Mouse (Mus musculus) liver, embryonic 13.5 days (tissue): Measurements from ENCODE around the gene Slc4a2. TPM values are rescaled to one million over a fixed set of nuclear protein-coding genes. Genes with fewer than 3 reads are reported as not detected.
A peak's percentile ranks its signal among the peaks of the same experiment; 100 is the strongest.

Experiments used
- ATAC-seq: fragments of 200-750 bp; cut with Nextera tagmentation; 2 replicates; pipeline ENCODE4 v1.8.0; 2017; ENCODE audit warnings: low read depth, mild to moderate bottlenecking, moderate number of reproducible peaks, moderate library complexity
- DNase-seq: peaks from one replicate; pipeline ENCODE4 v3.0.0; 2022
- H3K27ac ChIP-seq: fragments of 300-500 bp; sonication (generic); 2 replicates; pipeline ENCODE4 v1.5.1; 2015; ENCODE audit warnings: moderate library complexity, mild to moderate bottlenecking, inconsistent platforms
- H3K27me3 ChIP-seq: fragments of 300-500 bp; sonication (generic); 2 replicates; pipeline ENCODE4 v1.6.1; 2015; ENCODE audit warnings: mild to moderate bottlenecking, inconsistent platforms
- H3K36me3 ChIP-seq: fragments of 300-500 bp; sonication (generic); 2 replicates; pipeline ENCODE4 v1.6.1; 2015; ENCODE audit warnings: mild to moderate bottlenecking, inconsistent platforms
- H3K4me1 ChIP-seq: fragments of 300-500 bp; sonication (generic); replicated peaks from 2 replicates; pipeline ENCODE4 v1.6.1; 2015; ENCODE audit warnings: inconsistent platforms
- H3K4me2 ChIP-seq: fragments of 300-500 bp; sonication (generic); 2 replicates; pipeline ENCODE4 v1.6.1; 2015; ENCODE audit warnings: inconsistent platforms, mild to moderate bottlenecking, moderate library complexity
- H3K4me3 ChIP-seq: fragments of 300-500 bp; sonication (generic); replicated peaks from 2 replicates; pipeline ENCODE4 v1.5.1; 2015; ENCODE audit warnings: mild to moderate bottlenecking, inconsistent platforms
- H3K9ac ChIP-seq: fragments of 300-500 bp; sonication (generic); 2 replicates; pipeline ENCODE4 v1.6.1; 2015; ENCODE audit warnings: mild to moderate bottlenecking, inconsistent platforms
- H3K9me3 ChIP-seq: fragments of 300-500 bp; sonication (generic); replicated peaks from 2 replicates; pipeline ENCODE4 v1.6.1; 2016; ENCODE audit warnings: inconsistent platforms
- WGBS: fragments of 180-500 bp; shearing (Covaris S2); methylation state at CpG from one replicate; pipeline ENCODE4 v1.1.7; 2015; ENCODE audit not compliant: insufficient replicate concordance; 5-methylcytosine and 5-hydroxymethylcytosine counted together
- polyA plus RNA-seq: library from polyadenylated mRNA; unstranded; fragments of >200 nt; fragmentation: Nextera tagmentation; extraction: Ambion mirVana; gene quantifications from 2 replicates; pipeline ENCODE4 v1.2.1, GENCODE M21; 2015

The Slc4a2 gene
- polyA plus RNA-seq, 1 experiment from 2014 or later, result 9.0 TPM

DNA sequence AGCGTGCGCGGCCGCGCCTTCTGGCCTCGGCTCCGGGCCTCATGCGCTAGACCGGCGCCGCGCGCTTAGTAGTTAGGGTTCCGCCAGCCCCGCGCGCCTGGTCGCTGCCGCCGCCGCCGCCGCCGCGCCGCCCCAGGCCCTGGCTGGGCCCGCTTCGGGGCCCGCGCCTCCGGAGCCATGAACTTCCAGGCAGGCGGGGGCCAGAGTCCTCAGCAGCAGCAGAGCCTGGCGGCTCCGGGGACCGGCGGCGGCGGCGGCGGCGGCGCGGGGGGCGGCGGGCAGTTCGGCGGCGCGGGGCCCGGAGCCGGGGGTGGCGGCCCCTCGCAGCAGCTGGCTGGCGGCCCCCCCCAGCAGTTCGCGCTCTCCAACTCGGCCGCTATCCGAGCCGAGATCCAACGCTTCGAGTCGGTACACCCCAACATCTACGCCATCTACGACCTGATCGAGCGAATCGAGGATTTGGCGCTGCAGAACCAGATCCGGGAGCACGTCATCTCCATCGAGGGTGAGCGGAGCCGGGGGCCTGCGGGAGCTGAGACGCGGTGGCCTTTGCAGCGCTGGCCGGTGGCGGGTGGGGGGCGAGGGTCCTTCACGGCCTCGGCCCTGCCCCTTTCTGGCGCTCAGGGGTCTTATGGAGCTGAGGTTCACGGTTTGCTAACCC is 28.5 kb downstream of the Slc4a2 start, which contains the start of gene Agap3:
Gene Agap3, plus strand, starts transcription at position 148 of the 661 bp plus-strand sequence.
- Histone ChIP-seq H3K9me3 (no peaks in the 10 kb centered on the region), H3K27me3 (no peaks in the 10 kb centered on the region), H3K36me3 (peaks cover 11% of the 10 kb centered on the region; the same call in 1 of the 2 replicates), H3K27ac (peak within 1 kb of the TSS; percentile 95), H3K4me1 (peaks cover 71% of the 10 kb centered on the region), H3K9ac (peak within 1 kb of the TSS; percentile 93), H3K4me3 (peak within 1 kb of the TSS; percentile 85), H3K4me2 (peak within 1 kb of the TSS; percentile 100)
- no peak; the same call in 1 of the 2 replicates for ATAC-seq
- DNase-seq, result peak; percentile 32
- WGBS, result under 1% methylated on average over 76 of the region's 85 CpGs

DNA sequence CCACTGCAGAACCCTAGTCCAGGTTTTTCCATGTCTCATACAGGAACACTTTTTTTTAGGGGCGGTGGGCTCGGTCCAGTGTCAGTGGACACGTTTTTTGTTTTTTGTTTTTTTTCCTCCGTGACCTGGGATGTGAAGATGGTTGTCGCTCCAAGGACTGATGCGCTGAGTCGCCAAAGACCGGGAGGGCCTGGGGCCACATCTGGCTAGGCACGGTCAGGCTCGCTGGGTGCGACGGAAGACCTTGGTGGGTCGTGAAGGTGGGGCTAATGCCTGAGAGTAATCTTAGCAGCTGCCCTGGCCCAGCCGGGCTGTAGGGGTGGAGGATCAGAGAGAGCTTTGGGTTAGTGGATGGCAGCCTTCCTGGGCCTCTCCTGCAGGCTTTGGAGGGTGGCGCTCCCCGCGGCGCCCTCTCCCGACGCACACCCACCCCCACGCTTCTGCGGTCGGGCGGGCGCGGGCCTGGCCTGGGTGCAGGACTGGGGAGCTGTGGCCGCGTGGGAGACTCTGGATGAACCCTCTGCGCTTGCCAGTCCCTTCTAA is 29.1 kb downstream of the Slc4a2 start:
- peak; percentile 34 for DNase-seq
- Histone ChIP-seq H3K9me3 (no peaks in the 10 kb centered on the region), H3K4me3 (peak overlapping the region; percentile 85), H3K4me1 (peaks cover 65% of the 10 kb centered on the region), H3K4me2 (peak overlapping the region; percentile 100), H3K27me3 (no peaks in the 10 kb centered on the region), H3K36me3 (peaks cover 17% of the 10 kb centered on the region), H3K9ac (peak overlapping the region; percentile 93), H3K27ac (peak overlapping the region; percentile 95)
- under 1% methylated on average over 29 of the region's 29 CpGs for WGBS
- peak; percentile 13 for ATAC-seq

GRCm38 (mm10) chr5:24453283-24453984 is 29.8 kb downstream of the Slc4a2 start:
- Histone ChIP-seq H3K4me2 (peak overlapping the region; percentile 100), H3K4me3 (peak overlapping the region; percentile 85), H3K4me1 (peaks cover 58% of the 10 kb centered on the region), H3K9me3 (no peaks in the 10 kb centered on the region), H3K36me3 (peaks cover 24% of the 10 kb centered on the region), H3K27me3 (no peaks in the 10 kb centered on the region), H3K27ac (peak overlapping the region; percentile 95), H3K9ac (peak overlapping the region; percentile 93)
- no peak for DNase-seq
- ATAC-seq, result no peak
- WGBS, result 33% methylated on average over 5 of the region's 5 CpGs

GRCm38 (mm10) chr5:24453985-24454303 is 30.3 kb downstream of the Slc4a2 start:
- Histone ChIP-seq H3K27me3 (no peaks in the 10 kb centered on the region), H3K4me2 (peak overlapping the region; percentile 100), H3K4me3 (peak overlapping the region; percentile 85), H3K9me3 (no peaks in the 10 kb centered on the region), H3K36me3 (peaks cover 29% of the 10 kb centered on the region), H3K27ac (peak overlapping the region; percentile 95; the same call in 1 of the 2 replicates), H3K4me1 (peaks cover 61% of the 10 kb centered on the region), H3K9ac (peak overlapping the region; percentile 93)
- WGBS, result 27% methylated on average over 2 of the region's 2 CpGs
- ATAC-seq, result no peak
- DNase-seq, result no peak

DNA sequence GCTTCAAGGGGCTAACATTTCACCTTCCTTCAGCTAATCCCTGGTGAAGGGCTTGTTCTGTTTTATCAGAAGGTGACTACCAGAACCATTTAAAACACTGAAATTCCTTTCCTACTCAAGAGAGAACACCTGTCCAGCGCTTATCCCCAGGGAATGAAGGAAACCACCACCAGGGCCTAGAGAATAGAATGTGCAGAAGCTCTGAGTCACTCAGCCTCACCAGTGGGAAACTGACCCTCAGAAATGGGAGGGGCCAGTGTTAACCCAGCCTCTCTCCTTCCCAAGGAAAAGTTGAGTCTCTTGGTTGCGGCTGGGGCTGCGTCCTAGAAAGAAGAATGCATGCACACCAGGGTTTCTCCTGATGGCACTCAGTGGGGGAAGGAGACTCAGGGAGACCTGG is 31.4 kb downstream of the Slc4a2 start:
- peaks cover 30% of the 10 kb centered on the region for H3K36me3 ChIP-seq
- H3K4me2 ChIP-seq, result 0 out of 2 replicates have a peak overlapping the region, but pooled peaks have one; percentile 19
- H3K27me3 ChIP-seq, result no peaks in the 10 kb centered on the region
- H3K4me3 ChIP-seq, result no peak overlapping the region
- 63% methylated on average over 3 of the region's 3 CpGs for WGBS
- no peaks in the 10 kb centered on the region for H3K9me3 ChIP-seq
- ATAC-seq (no peak), DNase-seq (no peak)
- peaks cover 65% of the 10 kb centered on the region for H3K4me1 ChIP-seq
- no peak overlapping the region; the same call in 1 of the 2 replicates for H3K27ac ChIP-seq
- H3K9ac ChIP-seq, result peak overlapping the region; percentile 43

DNA sequence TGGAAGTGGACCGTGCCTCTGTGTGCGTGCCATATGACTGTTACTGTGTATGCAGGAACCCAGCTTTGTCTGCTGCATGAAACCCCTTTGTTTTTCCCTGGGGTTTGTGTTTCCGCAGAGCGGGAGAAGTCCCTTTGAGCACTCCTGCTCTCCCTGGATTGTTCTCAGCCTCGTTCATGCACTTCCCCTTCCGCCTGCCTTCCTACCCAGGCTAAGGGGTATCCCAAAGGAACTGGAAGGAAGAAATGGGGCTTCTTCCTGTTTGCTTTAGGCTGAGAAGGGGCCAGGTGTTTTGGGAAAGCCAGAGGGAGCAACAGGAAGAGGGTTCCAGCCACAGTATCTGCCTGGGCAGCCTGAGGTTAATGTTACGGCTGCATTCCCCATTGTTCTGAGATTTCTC is 32.0 kb downstream of the Slc4a2 start:
- no peak overlapping the region for H3K4me3 ChIP-seq
- H3K27me3 ChIP-seq, result no peaks in the 10 kb centered on the region
- 0 out of 2 replicates have a peak overlapping the region, but pooled peaks have one; percentile 19 for H3K4me2 ChIP-seq
- 0 out of 2 replicates have a peak overlapping the region, but pooled peaks have one; percentile 17 for H3K27ac ChIP-seq
- DNase-seq (no peak), ATAC-seq (no peak)
- H3K9ac ChIP-seq, result no peak overlapping the region
- H3K9me3 ChIP-seq, result no peaks in the 10 kb centered on the region
- WGBS, result 75% methylated on average over 7 of the region's 7 CpGs
- peaks cover 35% of the 10 kb centered on the region for H3K36me3 ChIP-seq
- H3K4me1 ChIP-seq, result peaks cover 63% of the 10 kb centered on the region

GRCm38 (mm10) chr5:24466762-24467161 is 43.1 kb downstream of the Slc4a2 start:
- DNase-seq, result no peak
- H3K9me3 ChIP-seq, result no peaks in the 10 kb centered on the region
- H3K27me3 ChIP-seq, result no peaks in the 10 kb centered on the region; the same call in 1 of the 2 replicates
- H3K36me3 ChIP-seq, result peaks cover under 1% of the 10 kb centered on the region; the same call in 1 of the 2 replicates
- no peak overlapping the region for H3K27ac ChIP-seq
- 73% methylated on average over 12 of the region's 12 CpGs for WGBS
- H3K4me1 ChIP-seq, result peaks cover 21% of the 10 kb centered on the region
- no peak overlapping the region for H3K4me2 ChIP-seq
- ATAC-seq, result no peak
- no peak overlapping the region for H3K4me3 ChIP-seq
- H3K9ac ChIP-seq, result no peak overlapping the region

DNA sequence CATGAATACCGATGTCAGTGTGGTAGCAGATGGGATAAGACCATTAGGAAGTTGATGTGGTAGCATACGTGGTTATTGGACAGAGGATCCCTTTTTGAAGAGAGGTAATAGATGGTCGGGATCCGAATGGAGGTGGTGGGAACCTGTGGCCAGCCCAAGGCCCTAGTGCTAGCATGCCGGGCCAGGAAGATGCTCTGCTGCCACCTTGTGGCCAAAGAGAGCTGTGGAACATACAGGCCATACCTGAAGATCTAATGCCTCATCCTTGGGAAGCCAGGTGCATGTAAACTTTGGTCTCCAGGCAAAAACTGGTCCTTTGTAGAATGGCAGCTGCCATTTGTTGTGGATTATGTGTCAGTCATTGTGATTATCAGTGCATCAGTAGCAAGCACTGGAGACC is 47.0 kb downstream of the Slc4a2 start:
- H3K27ac ChIP-seq, result no peak overlapping the region
- DNase-seq, result peak; percentile 62
- H3K4me2 ChIP-seq, result no peak overlapping the region
- no peak overlapping the region for H3K4me3 ChIP-seq
- no peak overlapping the region for H3K9ac ChIP-seq
- H3K4me1 ChIP-seq, result peaks cover 54% of the 10 kb centered on the region
- ATAC-seq, result peak; percentile 60
- H3K9me3 ChIP-seq, result no peaks in the 10 kb centered on the region
- WGBS, result 12% methylated on average over 5 of the region's 5 CpGs
- H3K36me3 ChIP-seq, result no peaks in the 10 kb centered on the region
- peaks cover 38% of the 10 kb centered on the region for H3K27me3 ChIP-seq

GRCm38 (mm10) chr5:24472884-24473619 is 49.4 kb downstream of the Slc4a2 start:
- DNase-seq (no peak), ATAC-seq (peak; percentile 22; the same call in 1 of the 2 replicates)

DNA sequence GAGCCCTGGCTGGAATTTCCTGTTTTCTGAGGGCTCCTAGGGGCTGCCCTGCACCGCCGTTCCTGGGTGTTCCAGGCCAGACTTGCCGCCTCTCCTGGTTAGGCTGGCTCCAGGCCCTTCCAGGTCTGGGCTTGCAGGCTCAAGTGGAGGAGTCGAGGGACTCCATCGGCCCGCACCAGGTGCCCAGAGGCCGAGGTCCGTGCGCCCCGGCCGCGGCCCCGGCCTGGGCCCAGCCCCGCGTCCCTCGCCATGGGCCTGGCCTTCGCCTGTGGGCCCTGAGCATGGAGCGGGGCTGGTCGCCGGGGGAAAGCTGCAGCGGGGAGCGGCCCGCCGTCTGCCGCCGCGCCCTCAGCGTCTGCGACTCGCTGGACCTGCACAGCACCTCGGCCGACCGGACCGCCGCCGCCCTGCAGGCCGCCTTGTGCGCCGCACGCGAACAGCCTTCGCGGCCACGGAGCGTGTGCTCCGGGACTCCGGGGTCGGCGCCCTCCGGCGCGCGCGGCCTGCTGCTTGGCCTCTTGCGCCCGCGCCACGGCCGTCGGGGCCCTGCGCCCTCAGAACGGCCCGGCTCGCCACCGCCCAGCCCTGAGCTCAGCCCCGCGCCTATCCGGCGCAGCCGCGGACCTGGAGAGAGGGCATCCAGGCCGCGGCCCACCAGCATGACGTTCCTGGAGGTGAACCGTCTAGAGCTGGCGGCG is 50.5 kb downstream of the Slc4a2 start:
- Histone ChIP-seq H3K27me3 (peaks cover 42% of the 10 kb centered on the region), H3K36me3 (peaks cover 26% of the 10 kb centered on the region), H3K4me1 (peaks cover 40% of the 10 kb centered on the region), H3K27ac (no peak overlapping the region; the same call in 1 of the 2 replicates), H3K4me2 (peak overlapping the region; percentile 66), H3K9me3 (no peaks in the 10 kb centered on the region), H3K4me3 (peak overlapping the region; percentile 49), H3K9ac (peak overlapping the region; percentile 37; the same call in 1 of the 2 replicates)
- DNase-seq (no peak), ATAC-seq (peak; percentile 19; the same call in 1 of the 2 replicates)
- 6% methylated on average over 77 of the region's 77 CpGs for WGBS

More at GRCm38 (mm10) chr5:24472884-24473619, 49.4 kb downstream of the Slc4a2 start:
- peaks cover 42% of the 10 kb centered on the region for H3K27me3 ChIP-seq
- no peak overlapping the region for H3K9ac ChIP-seq
- peaks cover 40% of the 10 kb centered on the region for H3K4me1 ChIP-seq
- peaks cover 15% of the 10 kb centered on the region for H3K36me3 ChIP-seq
- H3K9me3 ChIP-seq, result no peaks in the 10 kb centered on the region
- H3K27ac ChIP-seq, result no peak overlapping the region
- no peak overlapping the region for H3K4me2 ChIP-seq
- 51% methylated on average over 6 of the region's 7 CpGs for WGBS
- no peak overlapping the region for H3K4me3 ChIP-seq
